Mouse (Mus musculus): ENCODE data around the gene Dnaaf1. TPM values are rescaled to one million over a fixed set of nuclear protein-coding genes. Genes with fewer than 3 reads are reported as not detected.

The Dnaaf1 gene
- polyA plus RNA-seq, 1 experiment from 2014 or later: 0.61 TPM

GRCm38 (mm10) chr8:119627613-119628359 lies 52.8 kb downstream of the Dnaaf1 start:
- no peak overlapping the region for H3K4me2 ChIP-seq (replicated peaks)
- no peaks in the 10 kb centered on the region for H3K36me3 ChIP-seq
- no peak for ATAC-seq (ENCODE audit: low FRiP score)
- peaks cover 4% of the 10 kb centered on the region for H3K27me3 ChIP-seq
- H3K4me3 ChIP-seq: no peak overlapping the region
- no peak overlapping the region for H3K27ac ChIP-seq
- no peaks in the 10 kb centered on the region for H3K9me3 ChIP-seq (replicated peaks)
- WGBS: 34% methylated on average over 10 of the region's 10 CpGs
- H3K4me1 ChIP-seq: peaks cover 22% of the 10 kb centered on the region
- no peak overlapping the region for H3K9ac ChIP-seq

GRCm38 (mm10) chr8:119630841-119631240 lies 55.8 kb downstream of the Dnaaf1 start:
- Histone ChIP-seq H3K36me3 (no peaks in the 10 kb centered on the region), H3K9me3 (replicated peaks) (no peaks in the 10 kb centered on the region), H3K4me2 (replicated peaks) (no peak overlapping the region), H3K4me3 (no peak overlapping the region), H3K9ac (no peak overlapping the region), H3K4me1 (peaks cover 39% of the 10 kb centered on the region), H3K27me3 (peaks cover 18% of the 10 kb centered on the region), H3K27ac (peak overlapping the region; percentile 48; the same call in 1 of the 2 replicates)
- WGBS: 23% methylated on average over 3 of the region's 3 CpGs
- peak; percentile 62; the same call in 1 of the 2 replicates for ATAC-seq (ENCODE audit: low FRiP score)

GRCm38 (mm10) chr8:119632246-119632645 lies 57.2 kb downstream of the Dnaaf1 start:
- Histone ChIP-seq H3K4me2 (replicated peaks) (no peak overlapping the region), H3K36me3 (no peaks in the 10 kb centered on the region), H3K9ac (no peak overlapping the region), H3K4me3 (no peak overlapping the region), H3K27ac (no peak overlapping the region), H3K4me1 (peaks cover 45% of the 10 kb centered on the region), H3K9me3 (replicated peaks) (no peaks in the 10 kb centered on the region), H3K27me3 (peaks cover 18% of the 10 kb centered on the region)
- 90% methylated on average over 9 of the region's 9 CpGs for WGBS
- ATAC-seq (ENCODE audit: low FRiP score): no peak

GRCm38 (mm10) chr8:119632909-119633308 lies 57.9 kb downstream of the Dnaaf1 start:
- no peak overlapping the region for H3K27ac ChIP-seq
- ATAC-seq (ENCODE audit: low FRiP score): no peak
- peaks cover 38% of the 10 kb centered on the region for H3K4me1 ChIP-seq
- 0 out of 2 replicates have a peak overlapping the region, but pooled peaks have one; percentile 2 for H3K4me3 ChIP-seq
- H3K4me2 ChIP-seq (replicated peaks): no peak overlapping the region
- H3K36me3 ChIP-seq: no peaks in the 10 kb centered on the region
- WGBS: 54% methylated on average over 29 of the region's 29 CpGs
- H3K27me3 ChIP-seq: peaks cover 18% of the 10 kb centered on the region
- H3K9me3 ChIP-seq (replicated peaks): no peaks in the 10 kb centered on the region
- H3K9ac ChIP-seq: no peak overlapping the region

GRCm38 (mm10) chr8:119634616-119635336 lies 59.7 kb downstream of the Dnaaf1 start:
- no peak overlapping the region for H3K4me2 ChIP-seq (replicated peaks)
- ATAC-seq (ENCODE audit: low FRiP score): no peak
- peaks cover 35% of the 10 kb centered on the region for H3K4me1 ChIP-seq
- H3K36me3 ChIP-seq: no peaks in the 10 kb centered on the region
- no peaks in the 10 kb centered on the region for H3K9me3 ChIP-seq (replicated peaks)
- H3K27me3 ChIP-seq: peaks cover 18% of the 10 kb centered on the region
- no peak overlapping the region for H3K27ac ChIP-seq
- H3K4me3 ChIP-seq: no peak overlapping the region
- no peak overlapping the region for H3K9ac ChIP-seq
- WGBS: 16% methylated on average over 14 of the region's 14 CpGs

GRCm38 (mm10) chr8:119635378-119635777 lies 60.3 kb downstream of the Dnaaf1 start, which contains the start of gene Kcng4:
Kcng4 (minus strand) TSS chr8:119635680.
- Histone ChIP-seq H3K9ac (no peak within 1 kb of the TSS), H3K4me2 (replicated peaks) (no peak within 1 kb of the TSS), H3K9me3 (replicated peaks) (no peaks in the 10 kb centered on the region), H3K27ac (no peak within 1 kb of the TSS), H3K27me3 (peaks cover 18% of the 10 kb centered on the region), H3K4me3 (no peak within 1 kb of the TSS), H3K4me1 (peaks cover 35% of the 10 kb centered on the region), H3K36me3 (no peaks in the 10 kb centered on the region)
- 48% methylated on average over 6 of the region's 6 CpGs for WGBS
- ATAC-seq (ENCODE audit: low FRiP score): no peak

- Histone ChIP-seq H3K36me3 (no peaks in the 10 kb centered on the region), H3K27me3 (peaks cover 18% of the 10 kb centered on the region), H3K27ac (no peak overlapping the region), H3K9ac (no peak overlapping the region), H3K9me3 (replicated peaks) (no peaks in the 10 kb centered on the region), H3K4me3 (no peak overlapping the region), H3K4me1 (peaks cover 30% of the 10 kb centered on the region), H3K4me2 (replicated peaks) (no peak overlapping the region)
- 62% methylated on average over 2 of the region's 2 CpGs for WGBS
- ATAC-seq (ENCODE audit: low FRiP score): no peak
Observed at GRCm38 (mm10) chr8:119635958-119636357, 60.9 kb downstream of the Dnaaf1 start.

GRCm38 (mm10) chr8:119636766-119637165 lies 61.7 kb downstream of the Dnaaf1 start:
- no peak for ATAC-seq (ENCODE audit: low FRiP score)
- Histone ChIP-seq H3K4me3 (no peak overlapping the region), H3K36me3 (no peaks in the 10 kb centered on the region), H3K9me3 (replicated peaks) (no peaks in the 10 kb centered on the region), H3K4me2 (replicated peaks) (no peak overlapping the region), H3K4me1 (peaks cover 24% of the 10 kb centered on the region), H3K9ac (no peak overlapping the region), H3K27ac (no peak overlapping the region), H3K27me3 (peaks cover 18% of the 10 kb centered on the region)
- WGBS: 68% methylated on average over 7 of the region's 7 CpGs

- Histone ChIP-seq H3K27me3 (peaks cover 18% of the 10 kb centered on the region), H3K9ac (no peak overlapping the region), H3K9me3 (replicated peaks) (no peaks in the 10 kb centered on the region), H3K4me3 (no peak overlapping the region), H3K4me2 (replicated peaks) (no peak overlapping the region), H3K27ac (no peak overlapping the region), H3K36me3 (no peaks in the 10 kb centered on the region), H3K4me1 (peaks cover 24% of the 10 kb centered on the region)
- WGBS: 94% methylated on average over 4 of the region's 4 CpGs
- no peak for ATAC-seq (ENCODE audit: low FRiP score)
Observed at GRCm38 (mm10) chr8:119637381-119637780, 62.3 kb downstream of the Dnaaf1 start.

- no peak for ATAC-seq (ENCODE audit: low FRiP score)
- Histone ChIP-seq H3K9ac (no peak overlapping the region), H3K4me2 (replicated peaks) (no peak overlapping the region), H3K4me1 (peaks cover 19% of the 10 kb centered on the region), H3K36me3 (no peaks in the 10 kb centered on the region), H3K27me3 (peaks cover 10% of the 10 kb centered on the region), H3K4me3 (no peak overlapping the region), H3K9me3 (replicated peaks) (no peaks in the 10 kb centered on the region), H3K27ac (no peak overlapping the region)
- WGBS: 82% methylated on average over 6 of the region's 6 CpGs
Observed at GRCm38 (mm10) chr8:119638261-119638660, 63.2 kb downstream of the Dnaaf1 start.

- WGBS: 75% methylated on average over 7 of the region's 7 CpGs
- H3K4me1 ChIP-seq: peaks cover 15% of the 10 kb centered on the region
- no peak overlapping the region for H3K9ac ChIP-seq
- H3K27me3 ChIP-seq: no peaks in the 10 kb centered on the region; the same call in 1 of the 2 replicates
- H3K4me3 ChIP-seq: no peak overlapping the region
- H3K36me3 ChIP-seq: no peaks in the 10 kb centered on the region
- no peak overlapping the region for H3K27ac ChIP-seq
- H3K9me3 ChIP-seq (replicated peaks): no peaks in the 10 kb centered on the region
- H3K4me2 ChIP-seq (replicated peaks): no peak overlapping the region
- no peak for ATAC-seq (ENCODE audit: low FRiP score)
Observed at GRCm38 (mm10) chr8:119639798-119640197, 64.8 kb downstream of the Dnaaf1 start.

GRCm38 (mm10) chr8:119641058-119641457 lies 66.0 kb downstream of the Dnaaf1 start:
- no peaks in the 10 kb centered on the region; the same call in 1 of the 2 replicates for H3K27me3 ChIP-seq
- WGBS: 85% methylated on average over 5 of the region's 5 CpGs
- H3K9me3 ChIP-seq (replicated peaks): no peaks in the 10 kb centered on the region
- H3K4me1 ChIP-seq: peaks cover 11% of the 10 kb centered on the region; the same call in 1 of the 2 replicates
- no peak overlapping the region for H3K27ac ChIP-seq
- ATAC-seq (ENCODE audit: low FRiP score): no peak
- no peak overlapping the region for H3K4me3 ChIP-seq
- no peak overlapping the region for H3K4me2 ChIP-seq (replicated peaks)
- H3K9ac ChIP-seq: no peak overlapping the region
- no peaks in the 10 kb centered on the region for H3K36me3 ChIP-seq
